Mouse (Mus musculus) lung, adult 2 months (tissue): ENCODE measurements around the gene Grn.

ENCODE experiments used
- CTCF ChIP-seq: fragments of 200-500 bp; IDR thresholded peaks from 2 replicates; pipeline ENCODE4 v1.5.1; 2011; ENCODE audit warnings: mild to moderate bottlenecking, low read length, control low read depth; ENCODE audit not compliant: insufficient read depth
- POLR2A ChIP-seq: fragments of 200-500 bp; IDR thresholded peaks from 2 replicates; pipeline ENCODE4 v1.6.1; 2011; ENCODE audit warnings: low read depth, mild to moderate bottlenecking, control low read depth, low read length, borderline replicate concordance; ENCODE audit errors: extremely low read depth

DNA sequence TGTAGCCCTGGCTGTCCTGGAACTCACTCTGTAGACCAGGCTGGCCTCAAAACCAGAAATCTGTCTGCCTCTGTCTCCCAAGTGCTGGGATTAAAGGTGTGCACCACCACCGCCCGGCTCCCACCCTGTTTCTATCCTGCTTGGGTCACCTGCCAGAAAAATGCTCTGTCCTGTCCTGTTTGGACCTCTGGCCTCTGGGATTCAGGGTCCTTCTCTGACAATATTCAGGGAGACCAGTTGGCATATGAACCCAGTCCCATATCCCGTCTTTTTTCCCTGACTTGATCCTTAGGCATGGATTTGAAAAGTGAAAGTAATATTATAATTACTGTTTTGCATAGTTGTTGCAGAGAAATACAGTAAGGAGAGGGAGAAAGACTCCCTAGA is 1.6 kb downstream of the Grn start:
- no peak for TF ChIP-seq CTCF
- TF ChIP-seq POLR2A: no peak
